Mouse (Mus musculus): ENCODE data around the gene Sumf1. TPM values are rescaled to one million over a fixed set of nuclear protein-coding genes. Genes with fewer than 3 reads are reported as not detected.

Gene Sumf1
- polyA plus RNA-seq, 1 experiment from 2014 or later: 23.6 TPM

- H3K9ac ChIP-seq: no peak overlapping the region
- H3K27me3 ChIP-seq: no peaks in the 10 kb centered on the region
- no peaks in the 10 kb centered on the region for H3K36me3 ChIP-seq
- no peak overlapping the region for H3K27ac ChIP-seq
- peaks cover 4% of the 10 kb centered on the region; the same call in 1 of the 2 replicates for H3K4me1 ChIP-seq
- WGBS: 78% methylated on average over 10 of the region's 10 CpGs
- no peak overlapping the region for H3K4me3 ChIP-seq
- ATAC-seq (ENCODE audit: low FRiP score, low read depth): no peak
- no peaks in the 10 kb centered on the region for H3K9me3 ChIP-seq
- no peak overlapping the region for H3K4me2 ChIP-seq (replicated peaks)
Observed at GRCm38 (mm10) chr6:108101936-108102830, 83.2 kb downstream of the Sumf1 start.

- ATAC-seq (ENCODE audit: low FRiP score, low read depth): no peak
- Histone ChIP-seq H3K27ac (no peak overlapping the region), H3K9ac (no peak overlapping the region), H3K36me3 (no peaks in the 10 kb centered on the region), H3K4me3 (no peak overlapping the region), H3K4me1 (peaks cover 15% of the 10 kb centered on the region), H3K9me3 (no peaks in the 10 kb centered on the region), H3K4me2 (replicated peaks) (no peak overlapping the region), H3K27me3 (no peaks in the 10 kb centered on the region)
- WGBS: 91% methylated on average over 3 of the region's 3 CpGs
Observed at GRCm38 (mm10) chr6:108098846-108099217, 86.5 kb downstream of the Sumf1 start.

GRCm38 (mm10) chr6:108098171-108098845, 87.1 kb downstream of the Sumf1 start:
- no peak overlapping the region for H3K9ac ChIP-seq
- H3K4me3 ChIP-seq: no peak overlapping the region
- H3K27ac ChIP-seq: no peak overlapping the region
- H3K36me3 ChIP-seq: no peaks in the 10 kb centered on the region
- WGBS: 29% methylated on average over 9 of the region's 9 CpGs
- peak; percentile 65; the same call in 1 of the 2 replicates for ATAC-seq (ENCODE audit: low FRiP score, low read depth)
- H3K4me2 ChIP-seq (replicated peaks): no peak overlapping the region
- H3K9me3 ChIP-seq: no peaks in the 10 kb centered on the region
- H3K27me3 ChIP-seq: no peaks in the 10 kb centered on the region
- H3K4me1 ChIP-seq: peaks cover 15% of the 10 kb centered on the region

- no peaks in the 10 kb centered on the region for H3K36me3 ChIP-seq
- peaks cover 15% of the 10 kb centered on the region for H3K4me1 ChIP-seq
- WGBS: 27% methylated on average over 5 of the region's 5 CpGs
- H3K27ac ChIP-seq: no peak overlapping the region
- no peak overlapping the region for H3K4me2 ChIP-seq (replicated peaks)
- peak; percentile 54; the same call in 1 of the 2 replicates for ATAC-seq (ENCODE audit: low FRiP score, low read depth)
- no peak overlapping the region for H3K4me3 ChIP-seq
- H3K9me3 ChIP-seq: no peaks in the 10 kb centered on the region
- no peaks in the 10 kb centered on the region for H3K27me3 ChIP-seq
- no peak overlapping the region for H3K9ac ChIP-seq
Observed at GRCm38 (mm10) chr6:108095445-108095844, 89.9 kb downstream of the Sumf1 start.

GRCm38 (mm10) chr6:108093449-108093848, 91.9 kb downstream of the Sumf1 start:
- H3K9me3 ChIP-seq: no peaks in the 10 kb centered on the region
- H3K27me3 ChIP-seq: no peaks in the 10 kb centered on the region
- H3K4me3 ChIP-seq: no peak overlapping the region
- 78% methylated on average over 3 of the region's 3 CpGs for WGBS
- no peak overlapping the region for H3K9ac ChIP-seq
- ATAC-seq (ENCODE audit: low FRiP score, low read depth): no peak
- no peak overlapping the region for H3K27ac ChIP-seq
- no peaks in the 10 kb centered on the region for H3K36me3 ChIP-seq
- peaks cover 12% of the 10 kb centered on the region for H3K4me1 ChIP-seq
- H3K4me2 ChIP-seq (replicated peaks): no peak overlapping the region

- ATAC-seq (ENCODE audit: low FRiP score, low read depth): no peak
- Histone ChIP-seq H3K27me3 (no peaks in the 10 kb centered on the region), H3K4me2 (replicated peaks) (no peak overlapping the region), H3K9me3 (no peaks in the 10 kb centered on the region), H3K9ac (no peak overlapping the region), H3K4me3 (no peak overlapping the region), H3K4me1 (peaks cover 11% of the 10 kb centered on the region), H3K36me3 (no peaks in the 10 kb centered on the region), H3K27ac (no peak overlapping the region)
- 81% methylated on average over 3 of the region's 3 CpGs for WGBS
Observed at GRCm38 (mm10) chr6:108092646-108093045, 92.7 kb downstream of the Sumf1 start.

GRCm38 (mm10) chr6:108091296-108091695, 94.1 kb downstream of the Sumf1 start:
- Histone ChIP-seq H3K27ac (no peak overlapping the region), H3K9ac (no peak overlapping the region), H3K9me3 (no peaks in the 10 kb centered on the region), H3K4me3 (no peak overlapping the region), H3K36me3 (no peaks in the 10 kb centered on the region), H3K4me1 (peaks cover 11% of the 10 kb centered on the region), H3K27me3 (no peaks in the 10 kb centered on the region), H3K4me2 (replicated peaks) (no peak overlapping the region)
- ATAC-seq (ENCODE audit: low FRiP score, low read depth): no peak
- 38% methylated on average over 1 of the region's 1 CpGs for WGBS

- H3K4me3 ChIP-seq: no peak overlapping the region
- H3K27ac ChIP-seq: no peak overlapping the region
- 94% methylated on average over 7 of the region's 7 CpGs for WGBS
- no peaks in the 10 kb centered on the region for H3K9me3 ChIP-seq
- ATAC-seq (ENCODE audit: low FRiP score, low read depth): no peak
- H3K9ac ChIP-seq: no peak overlapping the region
- H3K4me1 ChIP-seq: no peaks in the 10 kb centered on the region
- H3K4me2 ChIP-seq (replicated peaks): no peak overlapping the region
- peaks cover 27% of the 10 kb centered on the region for H3K36me3 ChIP-seq
- H3K27me3 ChIP-seq: no peaks in the 10 kb centered on the region
Observed at GRCm38 (mm10) chr6:108075857-108076256, 109.5 kb downstream of the Sumf1 start.

GRCm38 (mm10) chr6:108074624-108075023, 110.8 kb downstream of the Sumf1 start:
- Histone ChIP-seq H3K27me3 (no peaks in the 10 kb centered on the region), H3K4me2 (replicated peaks) (no peak overlapping the region), H3K9ac (no peak overlapping the region), H3K4me3 (no peak overlapping the region), H3K36me3 (peaks cover 27% of the 10 kb centered on the region), H3K4me1 (no peaks in the 10 kb centered on the region), H3K27ac (no peak overlapping the region), H3K9me3 (no peaks in the 10 kb centered on the region)
- no peak for ATAC-seq (ENCODE audit: low FRiP score, low read depth)
- WGBS: 93% methylated on average over 10 of the region's 10 CpGs

GRCm38 (mm10) chr6:108073931-108074330, 111.5 kb downstream of the Sumf1 start:
- no peak overlapping the region for H3K4me2 ChIP-seq (replicated peaks)
- no peak for ATAC-seq (ENCODE audit: low FRiP score, low read depth)
- H3K27ac ChIP-seq: no peak overlapping the region
- 82% methylated on average over 2 of the region's 2 CpGs for WGBS
- no peak overlapping the region for H3K4me3 ChIP-seq
- peaks cover 27% of the 10 kb centered on the region for H3K36me3 ChIP-seq
- H3K9me3 ChIP-seq: no peaks in the 10 kb centered on the region
- H3K9ac ChIP-seq: no peak overlapping the region
- no peaks in the 10 kb centered on the region for H3K4me1 ChIP-seq
- H3K27me3 ChIP-seq: no peaks in the 10 kb centered on the region

- 91% methylated on average over 5 of the region's 5 CpGs for WGBS
- H3K4me1 ChIP-seq: no peaks in the 10 kb centered on the region
- H3K27me3 ChIP-seq: no peaks in the 10 kb centered on the region
- no peak overlapping the region for H3K4me2 ChIP-seq (replicated peaks)
- no peak overlapping the region for H3K9ac ChIP-seq
- no peak overlapping the region for H3K4me3 ChIP-seq
- no peaks in the 10 kb centered on the region for H3K9me3 ChIP-seq
- no peak overlapping the region for H3K27ac ChIP-seq
- ATAC-seq (ENCODE audit: low FRiP score, low read depth): no peak
- H3K36me3 ChIP-seq: peaks cover 27% of the 10 kb centered on the region
Observed at GRCm38 (mm10) chr6:108073071-108073470, 112.3 kb downstream of the Sumf1 start.

GRCm38 (mm10) chr6:108070947-108071346, 114.4 kb downstream of the Sumf1 start:
- Histone ChIP-seq H3K9ac (no peak overlapping the region), H3K4me3 (no peak overlapping the region), H3K4me2 (replicated peaks) (no peak overlapping the region), H3K4me1 (no peaks in the 10 kb centered on the region), H3K36me3 (peaks cover 19% of the 10 kb centered on the region), H3K9me3 (no peaks in the 10 kb centered on the region), H3K27me3 (no peaks in the 10 kb centered on the region), H3K27ac (no peak overlapping the region)
- ATAC-seq (ENCODE audit: low FRiP score, low read depth): no peak
- 94% methylated on average over 7 of the region's 7 CpGs for WGBS

Measured in limb, embryonic 13.5 days (tissue).